Mouse (Mus musculus): Measurements from ENCODE around the gene Twsg1.

The Twsg1 gene

GRCm38 (mm10) chr17:65931525-65931924 is 19.5 kb downstream of the Twsg1 start:
- DNase-seq (ENCODE audit: low read depth), result no peak

- DNase-seq (ENCODE audit: low read depth), result no peak
These were observed 20.1 kb downstream of the Twsg1 start for GRCm38 (mm10) chr17:65930960-65931359.

- DNase-seq (ENCODE audit: low read depth), result no peak
These were observed 20.7 kb downstream of the Twsg1 start for GRCm38 (mm10) chr17:65930158-65930826.

GRCm38 (mm10) chr17:65929319-65929978 is 21.6 kb downstream of the Twsg1 start:
- DNase-seq (ENCODE audit: low read depth), result no peak

GRCm38 (mm10) chr17:65927077-65927476 is 23.9 kb downstream of the Twsg1 start:
- DNase-seq (ENCODE audit: low read depth), result no peak

- no peak for DNase-seq (ENCODE audit: low read depth)
These were observed 26.8 kb downstream of the Twsg1 start for GRCm38 (mm10) chr17:65924218-65924617.

GRCm38 (mm10) chr17:65921975-65922374 is 29.1 kb downstream of the Twsg1 start:
- no peak for DNase-seq (ENCODE audit: low read depth)

GRCm38 (mm10) chr17:65919235-65919634 is 31.8 kb downstream of the Twsg1 start:
- DNase-seq (ENCODE audit: low read depth), result peak; percentile 61

GRCm38 (mm10) chr17:65916135-65916668 is 34.8 kb downstream of the Twsg1 start:
- DNase-seq (ENCODE audit: low read depth), result no peak

- DNase-seq (ENCODE audit: low read depth), result no peak
These were observed 36.9 kb downstream of the Twsg1 start for GRCm38 (mm10) chr17:65914083-65914482.

GRCm38 (mm10) chr17:65912202-65912601 is 38.8 kb downstream of the Twsg1 start:
- no peak for DNase-seq (ENCODE audit: low read depth)

GRCm38 (mm10) chr17:65911285-65912069 is 39.5 kb downstream of the Twsg1 start:
- DNase-seq (ENCODE audit: low read depth), result no peak

- DNase-seq (ENCODE audit: low read depth), result no peak
These were observed 42.8 kb downstream of the Twsg1 start for GRCm38 (mm10) chr17:65908270-65908669.

GRCm38 (mm10) chr17:65906895-65907401 is 44.1 kb downstream of the Twsg1 start:
- no peak for DNase-seq (ENCODE audit: low read depth)

- no peak for DNase-seq (ENCODE audit: low read depth)
These were observed 44.6 kb downstream of the Twsg1 start for GRCm38 (mm10) chr17:65906313-65906894.

GRCm38 (mm10) chr17:65905241-65905640 is 45.8 kb downstream of the Twsg1 start:
- no peak for DNase-seq (ENCODE audit: low read depth)

- DNase-seq (ENCODE audit: low read depth), result no peak
These were observed 47.2 kb downstream of the Twsg1 start for GRCm38 (mm10) chr17:65903826-65904225.

- DNase-seq (ENCODE audit: low read depth), result no peak
These were observed 48.0 kb downstream of the Twsg1 start for GRCm38 (mm10) chr17:65903011-65903410.

GRCm38 (mm10) chr17:65902281-65902680 is 48.7 kb downstream of the Twsg1 start:
- no peak for DNase-seq (ENCODE audit: low read depth)

- DNase-seq (ENCODE audit: low read depth), result no peak
These were observed 55.0 kb downstream of the Twsg1 start for GRCm38 (mm10) chr17:65896016-65896415.

- DNase-seq (ENCODE audit: low read depth), result no peak
These were observed 61.5 kb downstream of the Twsg1 start for GRCm38 (mm10) chr17:65889476-65889875.

GRCm38 (mm10) chr17:65886571-65886970 is 64.5 kb downstream of the Twsg1 start:
- no peak for DNase-seq (ENCODE audit: low read depth)

All from c-Kit-positive CD71-positive TER-119-negative erythroid progenitor cells, embryonic 14.5 days (primary cell).